Mouse (Mus musculus) cerebellum, adult 9-11 months (tissue): ENCODE results near the gene Clca3a2.
"Not testable (repeated sequence)": the region's sequence is repeated elsewhere in the genome, so short reads cannot be mapped to it uniquely, and the experiment has no call there.

Source experiments
- DNase-seq: peaks from one replicate; pipeline ENCODE4 v3.0.0; 2022

Clca3a2 gene

GRCm38 (mm10) chr3:144819219-144819618 is at the start of gene Clca3a2:
TSS of gene Clca3a2 (minus strand) at chr3:144819494.
- not testable (repeated sequence) for DNase-seq

GRCm38 (mm10) chr3:144849584-144849983 is 30.3 kb upstream of the Clca3a2 start:
- no peak for DNase-seq

DNA sequence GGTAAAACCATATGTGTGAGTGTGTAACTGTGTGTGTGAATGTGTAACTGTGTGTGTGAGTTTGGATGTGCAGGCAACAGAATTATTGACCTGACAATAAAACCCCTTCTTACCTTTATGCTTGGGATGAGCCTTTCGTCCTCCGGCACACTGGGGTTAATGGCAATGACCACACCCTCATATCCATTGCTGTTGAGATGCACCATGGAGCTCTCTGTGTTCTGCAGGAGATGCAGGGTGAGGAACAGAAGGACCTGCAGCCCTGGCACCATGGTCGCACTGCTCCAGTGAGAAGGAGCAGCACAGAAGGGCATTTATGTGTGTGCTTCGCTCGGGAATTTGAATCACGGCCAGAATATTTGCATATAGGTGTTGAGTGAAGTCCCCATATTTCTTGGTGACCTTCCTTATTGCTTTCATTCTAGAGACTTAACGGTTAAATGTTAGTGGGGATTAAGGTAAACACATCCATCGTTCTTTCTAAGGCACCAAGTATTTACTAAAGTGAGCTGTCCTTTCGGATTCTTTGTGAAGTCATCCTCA is 29.8 kb upstream of the Clca3a2 start, which contains the start of gene Clca3b:
TSS of gene Clca3b (minus strand) at position 344 of the 543 bp plus-strand sequence.
- not testable (repeated sequence) for DNase-seq

GRCm38 (mm10) chr3:144827257-144827656 is 8.0 kb upstream of the Clca3a2 start:
- no peak for DNase-seq

DNA sequence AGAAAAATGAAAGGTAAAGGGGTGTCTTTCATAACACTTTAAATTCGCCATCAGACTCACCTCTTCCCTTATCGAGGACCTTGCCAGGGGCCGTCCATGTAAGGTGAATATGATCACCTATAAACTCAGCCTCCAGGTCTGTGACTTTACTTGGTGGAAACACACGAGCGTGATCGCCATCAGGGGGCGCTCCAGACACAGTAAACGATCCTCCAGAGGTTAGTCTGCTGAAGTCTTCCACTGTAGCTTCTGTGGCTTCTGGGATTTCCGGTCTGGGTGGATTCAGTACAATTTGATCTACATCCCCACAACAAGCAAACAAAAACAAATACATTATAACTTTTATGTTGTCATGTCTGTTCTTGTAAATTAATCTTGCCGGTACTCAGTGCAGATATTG is 5.9 kb upstream of the Clca3a2 start:
- DNase-seq = peak; percentile 32

- DNase-seq = no peak
Measured at GRCm38 (mm10) chr3:144823331-144823730, 4.0 kb upstream of the Clca3a2 start.

DNA sequence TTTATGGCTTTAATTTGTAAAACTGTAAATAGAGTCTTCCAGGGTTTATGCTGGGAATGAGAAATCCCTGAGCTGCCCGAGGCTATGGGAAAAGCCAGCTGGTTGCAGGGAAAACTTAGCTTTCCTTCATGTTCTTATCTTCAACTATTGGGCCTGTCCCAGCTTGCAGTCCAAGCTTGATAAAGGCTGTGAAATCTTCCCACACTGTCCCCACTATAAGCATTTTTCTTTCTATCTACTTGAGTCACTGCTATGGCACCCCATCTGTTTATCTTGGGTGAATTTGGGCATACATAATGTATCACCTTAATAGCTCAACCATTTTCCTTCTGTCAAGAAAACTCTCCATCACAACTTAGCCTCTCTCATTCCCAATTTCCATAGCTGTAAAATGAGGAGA is 1.3 kb upstream of the Clca3a2 start:
- no peak for DNase-seq

GRCm38 (mm10) chr3:144813336-144813735 is 6.0 kb downstream of the Clca3a2 start:
- DNase-seq = not testable (repeated sequence)

DNA sequence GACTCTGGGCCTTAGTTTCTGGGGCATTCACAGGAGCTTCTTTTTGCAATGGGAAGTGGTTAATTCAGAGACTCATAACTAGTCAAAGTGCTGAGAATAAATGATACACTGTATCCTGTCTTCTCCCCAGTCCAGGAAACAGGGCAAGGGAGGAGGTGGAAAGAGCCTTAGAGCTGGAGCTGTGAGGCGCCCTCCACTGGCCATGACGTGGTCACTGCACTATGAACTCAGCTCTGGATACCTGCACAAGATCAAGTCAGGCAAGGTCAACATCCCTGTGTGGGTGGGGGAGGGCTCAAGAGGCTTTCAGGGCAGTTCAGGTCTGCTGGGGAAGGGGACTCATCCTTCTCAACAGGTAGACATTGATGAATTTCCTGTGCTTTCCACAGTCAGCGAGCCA is 7.5 kb downstream of the Clca3a2 start:
- no peak for DNase-seq

GRCm38 (mm10) chr3:144808153-144808925 is 11.0 kb downstream of the Clca3a2 start:
- not testable (repeated sequence) for DNase-seq

GRCm38 (mm10) chr3:144806626-144807025 is 12.7 kb downstream of the Clca3a2 start:
- not testable (repeated sequence) for DNase-seq

DNA sequence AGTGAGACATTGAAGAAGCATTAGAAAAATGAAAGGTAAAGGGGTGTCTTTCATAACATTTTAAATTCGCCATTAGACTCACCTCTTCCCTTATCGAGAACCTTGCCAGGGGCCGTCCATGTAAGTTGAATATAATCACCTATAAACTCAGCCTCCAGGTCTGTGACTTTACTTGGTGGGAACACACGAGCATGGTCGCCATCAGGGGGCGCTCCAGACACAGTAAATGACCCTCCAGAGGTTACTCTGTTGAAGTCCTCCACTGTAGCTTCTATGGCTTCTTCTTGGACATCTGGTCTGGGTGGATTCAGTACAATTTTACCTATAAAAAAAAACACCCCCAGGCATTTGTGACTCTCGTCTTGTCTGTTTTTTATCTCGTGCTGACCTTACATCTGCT is 17.4 kb downstream of the Clca3a2 start:
- no peak for DNase-seq

GRCm38 (mm10) chr3:144785181-144786148 is 33.8 kb downstream of the Clca3a2 start:
- no peak for DNase-seq

- no peak for DNase-seq
Measured at GRCm38 (mm10) chr3:144765161-144765560, 54.1 kb downstream of the Clca3a2 start.

- no peak for DNase-seq
Measured at GRCm38 (mm10) chr3:144761454-144761853, 57.8 kb downstream of the Clca3a2 start.

- no peak for DNase-seq
Measured at GRCm38 (mm10) chr3:144760592-144761309, 58.5 kb downstream of the Clca3a2 start, which contains the start of gene Clca3a1. TSS of gene Clca3a1 (minus strand) at chr3:144760977.

GRCm38 (mm10) chr3:144759719-144760118 is 59.6 kb downstream of the Clca3a2 start:
- no peak for DNase-seq

GRCm38 (mm10) chr3:144756103-144756502 is 63.2 kb downstream of the Clca3a2 start:
- not testable (repeated sequence) for DNase-seq

DNA sequence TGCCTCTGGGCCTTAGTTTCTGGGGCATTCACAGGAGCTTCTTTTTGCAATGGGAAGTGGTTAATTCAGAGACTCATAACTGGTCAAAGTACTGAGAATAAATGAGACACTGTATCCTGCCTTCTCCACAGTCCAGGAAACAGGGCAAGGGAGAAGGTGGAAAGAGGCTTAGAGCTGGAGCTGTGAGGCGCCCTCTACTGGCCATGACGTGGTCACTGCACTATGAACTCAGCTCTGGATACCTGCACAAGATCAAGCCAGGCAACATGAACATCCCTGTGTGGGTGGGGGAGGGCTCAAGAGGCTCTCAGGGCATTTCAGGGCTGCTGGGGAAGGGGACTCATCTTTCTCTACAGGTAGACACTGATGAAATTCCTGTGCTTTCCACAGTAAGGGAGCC is 66.2 kb downstream of the Clca3a2 start:
- DNase-seq = peak; percentile 6

DNA sequence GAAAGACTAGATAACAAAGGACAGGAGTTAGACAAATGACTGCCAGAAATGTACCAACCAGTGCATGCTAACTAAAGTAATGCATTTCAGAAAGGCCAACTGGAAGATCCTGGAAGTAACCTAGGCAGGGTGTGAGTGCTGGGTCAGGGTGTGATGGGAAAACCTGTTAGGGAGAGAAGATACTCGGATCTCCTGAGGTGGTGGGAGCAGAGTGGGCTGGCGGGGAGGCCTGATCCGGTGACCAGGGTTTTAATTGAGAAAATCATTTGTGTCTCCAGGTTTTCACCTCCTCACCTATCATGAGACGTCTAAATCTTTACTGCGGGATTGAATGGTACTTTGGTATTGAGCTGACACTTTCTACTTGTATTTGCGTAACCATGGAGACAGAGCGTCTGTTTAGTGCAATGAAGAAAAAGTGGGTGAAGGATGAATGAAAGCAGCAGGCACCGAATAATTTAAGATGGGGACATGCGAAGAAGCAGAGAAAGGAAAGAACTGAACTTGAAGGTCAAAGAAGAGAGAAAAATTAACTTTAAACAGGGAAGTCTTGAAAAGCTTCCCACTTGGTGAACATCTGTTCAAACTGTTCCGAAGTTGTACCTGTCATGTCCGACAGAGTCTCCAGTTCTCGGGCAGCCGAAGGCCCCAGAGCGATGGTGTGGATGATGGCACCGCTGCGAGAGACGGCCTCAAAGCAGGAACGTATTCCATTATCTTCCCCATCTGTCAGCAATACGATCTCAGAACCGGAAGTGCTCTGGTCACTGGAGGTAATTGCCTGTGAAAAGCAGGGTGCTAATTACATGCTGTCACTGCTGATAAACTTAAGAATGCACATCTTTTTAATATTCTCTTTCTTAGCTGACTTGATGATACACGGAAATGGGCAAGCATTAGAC is 70.0 kb downstream of the Clca3a2 start:
- DNase-seq = not testable (repeated sequence)

DNA sequence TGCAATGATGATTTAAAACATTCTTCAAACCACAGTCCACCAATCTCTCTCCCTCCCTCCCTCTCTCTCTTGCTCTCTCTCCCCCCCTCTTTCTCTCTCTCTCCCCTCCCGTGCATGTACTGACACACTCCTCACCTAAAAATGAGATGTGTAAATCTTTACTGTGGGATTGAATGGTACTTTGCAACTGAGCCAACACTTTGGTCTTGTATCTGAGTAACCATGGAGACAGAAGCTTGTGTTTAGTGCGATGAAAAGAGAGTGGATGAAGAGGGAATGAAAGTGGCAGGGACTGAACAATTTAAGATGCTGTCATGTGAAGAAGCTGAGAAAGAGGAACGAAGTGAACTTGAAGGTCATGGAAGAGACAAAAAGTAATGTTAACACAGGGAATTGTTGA is 71.6 kb downstream of the Clca3a2 start:
- not testable (repeated sequence) for DNase-seq
